Mouse (Mus musculus) liver, embryonic 13.5 days (tissue): Measurements from ENCODE around the gene Cd300lg. TPM values are rescaled to one million over a fixed set of nuclear protein-coding genes. Genes with fewer than 3 reads are reported as not detected.

Experiments
- ATAC-seq: fragments of 200-750 bp; cut with Nextera tagmentation; 2 replicates; pipeline ENCODE4 v1.8.0; 2017; ENCODE audit warnings: low read depth, mild to moderate bottlenecking, moderate number of reproducible peaks, moderate library complexity
- DNase-seq: peaks from one replicate; pipeline ENCODE4 v3.0.0; 2022
- H3K27ac ChIP-seq: fragments of 300-500 bp; sonication (generic); 2 replicates; pipeline ENCODE4 v1.5.1; 2015; ENCODE audit warnings: moderate library complexity, mild to moderate bottlenecking, inconsistent platforms
- H3K27me3 ChIP-seq: fragments of 300-500 bp; sonication (generic); 2 replicates; pipeline ENCODE4 v1.6.1; 2015; ENCODE audit warnings: mild to moderate bottlenecking, inconsistent platforms
- H3K36me3 ChIP-seq: fragments of 300-500 bp; sonication (generic); 2 replicates; pipeline ENCODE4 v1.6.1; 2015; ENCODE audit warnings: mild to moderate bottlenecking, inconsistent platforms
- H3K4me1 ChIP-seq: fragments of 300-500 bp; sonication (generic); replicated peaks from 2 replicates; pipeline ENCODE4 v1.6.1; 2015; ENCODE audit warnings: inconsistent platforms
- H3K4me2 ChIP-seq: fragments of 300-500 bp; sonication (generic); 2 replicates; pipeline ENCODE4 v1.6.1; 2015; ENCODE audit warnings: inconsistent platforms, mild to moderate bottlenecking, moderate library complexity
- H3K4me3 ChIP-seq: fragments of 300-500 bp; sonication (generic); replicated peaks from 2 replicates; pipeline ENCODE4 v1.5.1; 2015; ENCODE audit warnings: mild to moderate bottlenecking, inconsistent platforms
- H3K9ac ChIP-seq: fragments of 300-500 bp; sonication (generic); 2 replicates; pipeline ENCODE4 v1.6.1; 2015; ENCODE audit warnings: mild to moderate bottlenecking, inconsistent platforms
- H3K9me3 ChIP-seq: fragments of 300-500 bp; sonication (generic); replicated peaks from 2 replicates; pipeline ENCODE4 v1.6.1; 2016; ENCODE audit warnings: inconsistent platforms
- WGBS: fragments of 180-500 bp; shearing (Covaris S2); methylation state at CpG from one replicate; pipeline ENCODE4 v1.1.7; 2015; ENCODE audit not compliant: insufficient replicate concordance; 5-methylcytosine and 5-hydroxymethylcytosine counted together
- polyA plus RNA-seq: library from polyadenylated mRNA; unstranded; fragments of >200 nt; fragmentation: Nextera tagmentation; extraction: Ambion mirVana; gene quantifications from 2 replicates; pipeline ENCODE4 v1.2.1, GENCODE M21; 2015

Gene Cd300lg
- polyA plus RNA-seq, 1 experiment from 2014 or later, result 0.63 TPM

- 43% methylated on average over 5 of the region's 5 CpGs for WGBS
- peak; percentile 38 for DNase-seq
- peak overlapping the region; percentile 39 for H3K4me3 ChIP-seq
- H3K36me3 ChIP-seq, result no peaks in the 10 kb centered on the region
- peak overlapping the region; percentile 50 for H3K9ac ChIP-seq
- peak; percentile 18 for ATAC-seq
- peak overlapping the region; percentile 89 for H3K27ac ChIP-seq
- peak overlapping the region; percentile 62 for H3K4me2 ChIP-seq
- no peaks in the 10 kb centered on the region for H3K9me3 ChIP-seq
- peaks cover 65% of the 10 kb centered on the region for H3K4me1 ChIP-seq
- H3K27me3 ChIP-seq, result peaks cover 44% of the 10 kb centered on the region
These were observed 55.1 kb downstream of the Cd300lg start for GRCm38 (mm10) chr11:102096446-102096845.

GRCm38 (mm10) chr11:102096887-102097391 lies 55.6 kb downstream of the Cd300lg start:
- H3K9ac ChIP-seq, result peak overlapping the region; percentile 50
- peaks cover 49% of the 10 kb centered on the region for H3K27me3 ChIP-seq
- H3K36me3 ChIP-seq, result no peaks in the 10 kb centered on the region
- WGBS, result 4% methylated on average over 18 of the region's 18 CpGs
- H3K4me1 ChIP-seq, result peaks cover 68% of the 10 kb centered on the region
- peak overlapping the region; percentile 89 for H3K27ac ChIP-seq
- ATAC-seq (peak; percentile 91), DNase-seq (peak; percentile 79)
- peak overlapping the region; percentile 39 for H3K4me3 ChIP-seq
- peak overlapping the region; percentile 62 for H3K4me2 ChIP-seq
- H3K9me3 ChIP-seq, result no peaks in the 10 kb centered on the region

GRCm38 (mm10) chr11:102101219-102101618 lies 59.9 kb downstream of the Cd300lg start, which contains the start of gene Ppy:
Gene Ppy, minus strand, starts transcription at chr11:102101319.
- no peaks in the 10 kb centered on the region for H3K9me3 ChIP-seq
- no peak for ATAC-seq
- H3K4me3 ChIP-seq, result no peak within 1 kb of the TSS
- H3K9ac ChIP-seq, result no peak within 1 kb of the TSS
- DNase-seq, result no peak
- H3K27ac ChIP-seq, result no peak within 1 kb of the TSS
- H3K27me3 ChIP-seq, result peaks cover 87% of the 10 kb centered on the region
- H3K36me3 ChIP-seq, result no peaks in the 10 kb centered on the region
- no peak within 1 kb of the TSS for H3K4me2 ChIP-seq
- H3K4me1 ChIP-seq, result peaks cover 49% of the 10 kb centered on the region
- WGBS, result 54% methylated on average over 4 of the region's 4 CpGs

- Histone ChIP-seq H3K4me3 (no peak overlapping the region), H3K27ac (no peak overlapping the region), H3K9ac (0 out of 2 replicates have a peak overlapping the region, but pooled peaks have one; percentile 9), H3K36me3 (no peaks in the 10 kb centered on the region), H3K4me2 (no peak overlapping the region), H3K27me3 (peaks cover 99% of the 10 kb centered on the region), H3K4me1 (peaks cover 39% of the 10 kb centered on the region), H3K9me3 (no peaks in the 10 kb centered on the region)
- ATAC-seq (peak; percentile 66), DNase-seq (peak; percentile 44)
- 4% methylated on average over 17 of the region's 17 CpGs for WGBS
These were observed 61.4 kb downstream of the Cd300lg start for GRCm38 (mm10) chr11:102102485-102103258.

Other genes starting within 250 kb of the Cd300lg start
- gene Meox1, start 147.1 kb upstream of the Cd300lg start, polyA plus RNA-seq, result 0.59 and 0.65 TPM in 2 replicates
- 0.06 TPM in 1 of 2 replicates, not detected in the other for gene Sost, start 74.5 kb upstream of the Cd300lg start, polyA plus RNA-seq
- not detected in 2 replicates for gene Cfap97d1, start 57.2 kb upstream of the Cd300lg start, polyA plus RNA-seq
- gene Dusp3, start 54.5 kb upstream of the Cd300lg start, polyA plus RNA-seq, result 9.8 and 11.2 TPM in 2 replicates
- 0.24 and 0.36 TPM in 2 replicates for gene Mpp3, start 13.0 kb upstream of the Cd300lg start, polyA plus RNA-seq
- 10.2 and 13.3 TPM in 2 replicates for gene Mpp2, start 47.0 kb downstream of the Cd300lg start, polyA plus RNA-seq
- not detected in 2 replicates for gene Ppy, start 59.8 kb downstream of the Cd300lg start, polyA plus RNA-seq
- not detected in 2 replicates for gene Pyy, start 66.3 kb downstream of the Cd300lg start, polyA plus RNA-seq
- 8.7 and 11.2 TPM in 2 replicates for gene Nags, start 104.0 kb downstream of the Cd300lg start, polyA plus RNA-seq
- 12.8 and 14.3 TPM in 2 replicates for gene Tmem101, start 114.9 kb downstream of the Cd300lg start, polyA plus RNA-seq
- 92.6 and 95.3 TPM in 2 replicates for gene Lsm12, start 143.8 kb downstream of the Cd300lg start, polyA plus RNA-seq
- 14.0 and 14.4 TPM in 2 replicates for gene G6pc3, start 148.1 kb downstream of the Cd300lg start, polyA plus RNA-seq
- gene Hdac5, start 188.7 kb downstream of the Cd300lg start, polyA plus RNA-seq, result 12.8 and 12.9 TPM in 2 replicates
- gene BC030867, start 207.4 kb downstream of the Cd300lg start, polyA plus RNA-seq, result 14.6 and 16.4 TPM in 2 replicates
- gene Asb16, start 227.2 kb downstream of the Cd300lg start, polyA plus RNA-seq, result 0.06 and 0.08 TPM in 2 replicates
- gene Tmub2, start 243.4 kb downstream of the Cd300lg start, polyA plus RNA-seq, result 22.8 and 24.9 TPM in 2 replicates